Comparison of ENCODE assay signal across 8 mouse cellular contexts in genomic region chr5:109923261-109924071, GRCm38 (mm10). TPM values are rescaled to one million over a fixed set of nuclear protein-coding genes. Genes with fewer than 3 reads are reported as not detected.
DNase-seq lines count a peak whose midpoint lies in the region; ATAC-seq and TF ChIP-seq lines count a peak whose summit lies in the region.
"Not testable (repeated sequence)": the region's sequence is repeated elsewhere in the genome, so short reads cannot be mapped to it uniquely, and the experiment has no call there.

Gene Gm15446 (plus strand): TSS chr5:109923400.

- peak within 1 kb of the TSS; percentile 93 for H3K4me3 ChIP-seq in ES-Bruce4 (ENCODE audit: low read depth, low read length)
- peak within 1 kb of the TSS; percentile 52 for H3K4me3 ChIP-seq in forebrain, embryonic 13.5 days
- H3K4me3 ChIP-seq in liver, postnatal 0 days (ENCODE audit: low read depth, low read length), result peak within 1 kb of the TSS; percentile 65
- H3K4me3 ChIP-seq in neural tube, embryonic 14.5 days (ENCODE audit: low read depth, low read length), result peak within 1 kb of the TSS; percentile 41

- not testable (repeated sequence) for TF ChIP-seq POLR2A in ES-Bruce4 (IDR thresholded peaks at IDR 0.05; ENCODE audit: insufficient read depth, low read length)

- H3K27me3 ChIP-seq in ES-Bruce4 (ENCODE audit: control insufficient read depth, insufficient read depth, low read length, poor library complexity, severe bottlenecking); forebrain, embryonic 13.5 days; liver, postnatal 0 days (ENCODE audit: insufficient read depth, low read length); neural tube, embryonic 14.5 days (ENCODE audit: control insufficient read depth, insufficient read depth, low read length): not testable (repeated sequence)

- peak within 1 kb of the TSS; percentile 64 for H3K4me2 ChIP-seq in forebrain, embryonic 13.5 days
- peak within 1 kb of the TSS; percentile 65 for H3K4me2 ChIP-seq in liver, postnatal 0 days (ENCODE audit: low read depth, low read length)
- peak within 1 kb of the TSS; percentile 39 for H3K4me2 ChIP-seq in neural tube, embryonic 14.5 days (ENCODE audit: low read depth, low read length)

- not testable (repeated sequence) for TF ChIP-seq EP300 in ES-Bruce4 (IDR thresholded peaks at IDR 0.05; ENCODE audit: insufficient read depth, low read depth, low read length); liver, postnatal 0 days (IDR thresholded peaks at IDR 0.05; ENCODE audit: low read depth)

- H3K4me1 ChIP-seq in ES-Bruce4 (ENCODE audit: control insufficient read depth, insufficient read depth, low read length); forebrain, embryonic 13.5 days; liver, postnatal 0 days (ENCODE audit: insufficient read depth); neural tube, embryonic 14.5 days (ENCODE audit: control insufficient read depth, insufficient read depth, low read length): not testable (repeated sequence)

- not testable (repeated sequence) for H3K36me3 ChIP-seq in ES-Bruce4 (ENCODE audit: control insufficient read depth, insufficient read depth, low read length, poor library complexity, severe bottlenecking); forebrain, embryonic 13.5 days (ENCODE audit: poor library complexity, severe bottlenecking); liver, postnatal 0 days (replicated peaks; ENCODE audit: insufficient read depth, low read length); neural tube, embryonic 14.5 days (ENCODE audit: control insufficient read depth, insufficient read depth, low read length)

- intact Hi-C loops in heart, postnatal 10 days (cut with DNase I), result loop anchor here (1.0 kb wide), 1 partner anchor 60 kb away; no protein-coding TSS in a partner anchor

- peak; percentile 95 to 96 for DNase-seq in heart, postnatal 10 days
- peak; percentile 75 for DNase-seq in large intestine, adult 2 months (ENCODE audit: low read depth, low spot score)
- peak; percentile 82 for DNase-seq in liver, postnatal 0 days
- peak; percentile 90 for DNase-seq in testis, postnatal 10 days (ENCODE audit: low spot score)

- TF ChIP-seq CTCF in ES-Bruce4 (IDR thresholded peaks at IDR 0.05; ENCODE audit: low read depth, low read length); liver, postnatal 0 days (IDR thresholded peaks at IDR 0.05; ENCODE audit: low read depth): not testable (repeated sequence)

- peak within 1 kb of the TSS; percentile 71 for H3K9ac ChIP-seq in ES-Bruce4 (ENCODE audit: low read depth, poor library complexity, severe bottlenecking)
- peak within 1 kb of the TSS; percentile 66 for H3K9ac ChIP-seq in forebrain, embryonic 13.5 days
- H3K9ac ChIP-seq in liver, postnatal 0 days (replicated peaks), result peak within 1 kb of the TSS; percentile 66
- H3K9ac ChIP-seq in neural tube, embryonic 14.5 days (replicated peaks; ENCODE audit: low read depth, low read length), result peak within 1 kb of the TSS; percentile 46; the same call in 1 of the 2 replicates

- H3K9me3 ChIP-seq in ES-Bruce4 (replicated peaks; ENCODE audit: control insufficient read depth, insufficient read depth, low read length, poor library complexity, severe bottlenecking); forebrain, embryonic 13.5 days (replicated peaks); liver, postnatal 0 days (ENCODE audit: low read length); neural tube, embryonic 14.5 days (ENCODE audit: control insufficient read depth, low read length): not testable (repeated sequence)

- ATAC-seq in cerebellum, adult (ENCODE audit: insufficient number of reproducible peaks, low FRiP score, low TSS enrichment), result peak; percentile 98
- ATAC-seq in forebrain, embryonic 13.5 days, result peak; percentile 99
- ATAC-seq in liver, postnatal 0 days, result peak; percentile 99
- ATAC-seq in neural tube, embryonic 14.5 days (ENCODE audit: low read depth), result peak; percentile 99

- under 1% methylated on average over 22 of the region's 22 CpGs for WGBS in forebrain, embryonic 13.5 days
- WGBS in large intestine, adult 2 months, result 2% methylated on average over 22 of the region's 22 CpGs
- WGBS in liver, postnatal 0 days (ENCODE audit: insufficient replicate concordance), result 1% methylated on average over 21 of the region's 22 CpGs
- under 1% methylated on average over 22 of the region's 22 CpGs for WGBS in neural tube, embryonic 14.5 days

- peak within 1 kb of the TSS; percentile 29 for H3K27ac ChIP-seq in ES-Bruce4 (ENCODE audit: insufficient read depth, low read length)
- H3K27ac ChIP-seq in forebrain, embryonic 13.5 days; liver, postnatal 0 days (ENCODE audit: low read depth); neural tube, embryonic 14.5 days (ENCODE audit: low read depth, low read length): not testable (repeated sequence)

RNA-seq across cellular contexts. Expression of gene Gm15446, which starts in this region (rescaled TPM):
- 35.0 and 53.8 TPM in 2 replicates for polyA plus RNA-seq in ES-Bruce4 (2011; ENCODE audit: insufficient read depth, insufficient read length, low read depth, missing spikeins)
- 0.66 and 0.84 TPM in 2 replicates for polyA plus RNA-seq in forebrain, embryonic 13.5 days (2015; fragmentation: Nextera tagmentation; extraction: Ambion mirVana)
- total RNA-seq in heart, postnatal 10 days (2021), result 1 to 10 TPM; 3.4 to 4.9 TPM
- 1.0 and 1.5 TPM in 2 replicates for polyA plus RNA-seq in large intestine, adult 2 months (2012; rRNA removed)
- polyA plus RNA-seq in liver, postnatal 0 days (2015; fragmentation: Nextera tagmentation; extraction: Ambion mirVana), result 0.12 and 0.23 TPM in 2 replicates
- 0.59 and 0.76 TPM in 2 replicates for polyA plus RNA-seq in neural tube, embryonic 14.5 days (2014; fragmentation: Nextera tagmentation; extraction: Ambion mirVana)

Comparison
In these comparisons a context has a peak if more than half of its experiments do, and no peak if none do; other contexts are left out.
1. RNA of gene Gm15446 (polyA plus RNA-seq): 35.0 to 53.8 TPM in ES-Bruce4; 1.0 to 1.5 TPM in large intestine, adult 2 months, 0.59 to 0.76 TPM in neural tube, embryonic 14.5 days, 0.66 to 0.84 TPM in forebrain, embryonic 13.5 days and 0.12 to 0.23 TPM in liver, postnatal 0 days; every median in the first group is over 10 times any median in the second.
2. Peak in ATAC-seq, H3K4me3 ChIP-seq, H3K9ac ChIP-seq and H3K4me2 ChIP-seq in forebrain, embryonic 13.5 days; RNA of the gene not detected or under 1 TPM.
3. Peak in DNase-seq, ATAC-seq, H3K4me3 ChIP-seq, H3K9ac ChIP-seq and H3K4me2 ChIP-seq in liver, postnatal 0 days; RNA of the gene not detected or under 1 TPM.
4. Peak in ATAC-seq, H3K4me3 ChIP-seq, H3K9ac ChIP-seq and H3K4me2 ChIP-seq in neural tube, embryonic 14.5 days; RNA of the gene not detected or under 1 TPM.
5. H3K4me3 ChIP-seq: peak in every context shown above with its lines; median percentile 93 in ES-Bruce4; 65 in liver, postnatal 0 days; 52 in forebrain, embryonic 13.5 days; 41 in neural tube, embryonic 14.5 days.
6. Peak in every context shown above with its lines, with median percentiles within 50 percentile points of each other: H3K9ac ChIP-seq, ATAC-seq, H3K4me2 ChIP-seq and DNase-seq.